Mouse (Mus musculus): ENCODE measurements around the gene Gas1.
A peak's percentile ranks its signal among the peaks of the same experiment; 100 is the strongest.

Gene Gas1

DNA sequence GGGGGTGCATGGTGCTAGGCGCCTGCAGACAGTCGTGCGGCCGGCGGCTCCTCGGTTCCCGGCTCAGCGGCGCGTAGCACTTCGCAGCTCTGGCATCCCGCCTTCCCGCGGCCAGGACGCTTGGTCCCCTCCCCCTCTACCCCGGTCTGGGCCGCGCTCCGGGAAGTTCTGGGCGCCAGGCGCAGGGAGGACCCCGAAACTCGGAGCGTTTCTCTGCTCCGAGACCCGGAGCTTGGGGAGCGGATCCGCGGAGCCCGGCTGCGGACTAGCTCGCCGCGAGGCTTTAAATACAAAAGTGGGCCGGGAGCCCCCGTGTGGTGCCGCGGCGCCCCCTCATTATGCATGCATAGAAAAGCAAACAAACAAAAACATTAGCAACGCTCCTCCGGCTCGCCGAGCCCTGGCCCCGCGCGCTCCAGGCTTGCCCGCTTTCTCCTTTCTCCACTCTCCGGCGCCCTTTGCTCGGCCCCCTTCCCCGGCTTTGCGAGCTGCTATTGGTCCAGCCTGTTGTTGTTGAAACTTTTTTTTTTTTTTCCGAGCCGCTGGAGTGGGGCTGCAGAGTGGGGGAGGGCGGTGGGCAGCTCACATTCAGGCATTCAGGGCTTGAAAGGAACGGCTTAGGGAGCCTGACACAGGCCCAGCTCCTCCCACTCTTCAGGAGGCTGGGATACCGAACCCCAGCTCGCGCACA is at the start of gene Gas1:
Gas1 (minus strand) TSS at position 260 of the 691 bp plus-strand sequence.
- peak; percentile 91 to 93 for DNase-seq (ENCODE audit: low spot score in 2 of 2)

DNA sequence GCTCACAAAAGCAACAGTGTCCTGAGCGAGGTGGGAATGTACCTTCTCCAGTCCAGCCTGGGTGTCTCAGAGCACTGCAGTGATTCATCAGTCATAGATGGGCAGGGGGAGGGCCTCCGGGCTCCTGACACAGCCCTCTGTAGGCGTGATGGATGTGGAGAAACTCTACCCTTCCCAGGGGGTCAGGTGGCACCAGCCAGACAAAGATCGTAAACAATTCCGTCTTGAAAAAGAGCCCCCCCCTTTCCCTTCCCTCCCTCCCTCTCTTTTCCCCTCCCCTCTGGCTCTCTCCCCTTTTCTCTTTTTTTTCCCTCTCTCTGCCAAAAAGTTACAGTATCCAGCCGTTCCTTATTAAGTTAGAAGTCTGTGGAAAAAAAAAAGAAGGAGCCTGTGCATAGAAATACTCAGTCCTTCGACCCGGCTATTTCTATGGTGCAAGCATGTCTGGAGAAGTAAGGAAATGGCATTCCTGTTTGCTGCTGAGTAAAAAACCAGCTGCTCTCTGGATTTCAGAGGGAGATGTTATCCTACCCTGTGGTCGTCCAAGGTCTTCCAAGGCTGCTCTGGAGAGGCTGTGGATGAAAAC is 49.2 kb upstream of the Gas1 start:
- DNase-seq (ENCODE audit: low spot score in 2 of 2) = peak in 1 of 2 experiments; percentile 33

DNA sequence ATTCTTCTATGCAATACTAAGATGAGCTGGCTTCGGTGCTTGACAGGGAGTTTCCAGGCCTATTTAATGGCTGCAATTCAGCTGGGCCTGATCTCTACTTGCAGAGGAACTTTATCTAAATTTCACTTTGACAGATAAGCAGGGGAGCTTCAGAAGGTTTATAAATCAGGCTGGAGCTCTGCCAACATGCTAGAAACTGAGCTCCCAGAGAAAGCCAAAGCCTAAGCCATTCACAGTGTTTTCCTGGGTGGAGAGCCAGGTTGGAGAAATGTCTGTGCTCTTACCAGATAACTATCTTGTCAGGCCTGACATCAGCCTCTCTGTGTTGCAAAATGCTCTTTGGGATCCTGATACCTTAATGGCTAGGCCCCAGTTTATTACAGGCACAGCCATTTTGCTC is 48.6 kb upstream of the Gas1 start:
- peak; percentile 55 to 64 for DNase-seq (ENCODE audit: low spot score in 2 of 2)

DNA sequence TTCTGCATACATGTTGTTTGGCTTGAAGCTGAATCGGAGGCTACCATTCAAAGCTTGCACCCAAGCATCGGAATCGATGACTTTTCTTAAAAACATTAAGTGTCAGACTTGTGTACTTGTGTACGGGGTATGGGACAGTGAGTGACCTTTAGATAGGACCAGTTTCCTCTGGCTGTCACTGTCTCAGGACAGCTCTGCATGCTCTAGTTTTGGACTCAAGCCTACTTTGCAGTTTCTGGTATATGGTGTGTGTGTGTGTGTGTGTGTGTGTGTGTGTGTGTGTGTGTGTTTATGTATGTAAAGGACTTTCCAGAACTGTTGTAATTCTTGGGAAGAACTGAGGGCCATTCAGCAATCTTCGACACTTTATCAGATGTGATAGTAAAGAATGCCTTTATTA is 48.1 kb upstream of the Gas1 start:
- no peak for DNase-seq (ENCODE audit: low spot score in 2 of 2)

DNA sequence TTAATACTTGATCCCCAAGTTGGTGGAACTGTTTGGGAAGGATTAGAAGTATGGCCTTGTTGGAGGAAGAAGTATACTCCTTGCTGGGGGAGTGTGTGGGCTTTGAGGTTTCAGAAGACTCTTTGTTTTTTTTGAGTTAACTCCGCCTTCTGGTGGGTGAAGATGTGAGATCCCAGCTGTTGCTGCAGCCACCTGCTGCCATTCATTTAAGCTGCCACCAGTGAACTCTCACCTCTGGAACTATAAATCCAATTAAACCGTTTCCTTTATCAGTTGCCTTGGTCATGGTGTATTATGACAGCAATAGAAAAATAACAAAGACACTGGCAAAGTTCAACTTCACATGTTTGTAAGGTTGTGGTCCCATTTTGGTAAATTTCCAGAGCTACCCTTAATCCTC is 46.6 kb upstream of the Gas1 start:
- DNase-seq (ENCODE audit: low spot score in 2 of 2) = no peak

DNA sequence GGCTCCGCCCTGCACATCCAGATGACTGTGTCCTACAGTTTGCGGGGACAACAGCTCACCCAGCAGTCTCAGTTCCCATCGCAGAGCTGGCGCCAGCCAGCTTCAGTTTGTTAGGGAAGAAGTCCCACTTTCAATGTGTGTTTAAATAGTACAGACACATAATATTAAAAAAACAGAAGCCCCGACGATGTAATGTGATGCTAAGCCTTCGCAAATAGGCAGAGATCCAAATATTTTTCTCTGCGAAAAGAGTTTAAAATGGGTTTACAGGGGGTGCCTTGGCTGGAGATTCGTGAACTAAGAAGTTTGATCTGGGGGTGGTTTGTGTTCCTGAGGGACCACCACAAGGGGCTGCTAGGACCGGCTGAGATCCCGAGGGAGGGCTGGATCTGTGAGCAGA is 45.2 kb upstream of the Gas1 start:
- DNase-seq (ENCODE audit: low spot score in 2 of 2) = no peak

DNA sequence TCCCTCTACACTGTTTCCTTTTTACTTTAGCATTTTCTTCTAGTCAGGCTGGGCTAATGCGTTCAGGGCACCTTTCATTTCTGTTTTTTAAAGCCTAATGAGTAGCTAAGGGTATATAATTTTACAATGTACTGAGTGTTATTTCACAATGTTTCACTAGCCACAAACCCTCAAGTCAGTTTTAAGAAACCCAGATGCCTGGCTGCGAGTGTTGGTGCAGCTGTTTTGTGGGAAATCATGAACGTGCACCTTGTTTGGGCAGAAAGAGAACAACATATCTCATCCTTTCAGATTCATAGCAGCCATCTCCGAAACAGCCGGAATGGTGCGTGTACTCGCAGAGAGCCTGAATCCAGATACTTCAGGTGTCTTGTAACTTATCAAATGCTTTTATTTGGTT is 36.7 kb upstream of the Gas1 start:
- DNase-seq (ENCODE audit: low spot score in 2 of 2) = no peak

DNA sequence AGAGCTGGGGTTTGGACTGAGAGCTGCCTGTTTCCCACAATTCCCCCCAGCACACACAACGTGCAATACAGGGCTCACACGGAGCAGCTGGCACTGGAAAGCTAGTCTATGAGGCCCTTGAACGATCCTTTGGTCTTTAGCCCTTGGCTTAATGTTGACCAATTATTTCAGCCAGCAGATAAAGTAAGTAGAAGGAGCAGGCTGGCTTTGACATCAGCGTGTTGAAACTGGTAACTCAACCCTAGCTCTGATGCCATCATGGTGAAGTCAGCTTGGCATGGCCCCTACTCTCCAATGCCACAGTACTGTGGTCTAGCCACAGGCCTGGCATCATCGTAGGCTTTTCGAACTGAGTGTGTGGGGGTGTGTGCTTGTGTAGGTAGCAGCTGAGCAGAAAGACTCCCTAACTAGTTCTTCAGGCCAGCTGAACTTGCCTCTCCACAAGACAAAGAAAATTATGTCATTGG is 30.0 kb upstream of the Gas1 start:
- DNase-seq (ENCODE audit: low spot score in 2 of 2) = no peak

DNA sequence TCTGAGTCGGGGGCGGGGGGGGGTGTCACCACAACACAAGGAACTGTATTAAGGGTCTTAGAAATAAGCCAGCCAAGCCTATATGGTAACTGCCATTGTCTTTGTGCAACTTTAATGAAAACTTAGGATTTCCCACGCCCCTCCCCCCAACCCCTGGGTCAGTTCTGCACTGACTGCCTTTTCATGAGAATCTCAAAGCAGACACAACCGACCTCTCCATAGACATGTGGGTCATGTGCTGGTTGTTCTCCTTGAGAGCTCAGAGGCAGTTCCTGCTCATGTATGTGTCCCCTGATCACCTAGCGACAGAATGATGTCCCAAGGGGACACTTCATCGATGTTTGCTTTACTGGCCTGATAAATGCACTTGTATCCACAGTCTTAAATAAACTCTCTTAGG is 27.6 kb upstream of the Gas1 start:
- DNase-seq (ENCODE audit: low spot score in 2 of 2) = no peak

DNA sequence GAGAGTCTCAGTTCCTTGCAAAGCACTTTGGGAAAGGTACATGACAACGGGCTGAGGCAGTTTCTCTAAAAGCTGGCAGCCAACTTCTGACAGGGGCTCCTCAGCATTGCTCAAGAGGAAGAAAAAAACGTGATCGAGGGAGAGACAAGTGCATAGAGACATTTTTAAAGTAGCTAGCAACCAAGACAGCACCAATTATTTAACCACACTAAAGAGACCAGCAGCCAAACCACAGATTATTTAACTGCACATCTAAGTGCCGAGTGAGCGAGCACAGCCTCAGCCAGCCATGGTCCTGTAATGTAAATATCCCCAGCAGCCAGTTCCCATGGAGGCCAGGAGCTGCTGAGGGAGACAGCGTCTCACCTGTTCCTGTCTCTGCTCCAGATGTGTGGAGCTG is 16.1 kb upstream of the Gas1 start:
- no peak for DNase-seq (ENCODE audit: low spot score in 2 of 2)

DNA sequence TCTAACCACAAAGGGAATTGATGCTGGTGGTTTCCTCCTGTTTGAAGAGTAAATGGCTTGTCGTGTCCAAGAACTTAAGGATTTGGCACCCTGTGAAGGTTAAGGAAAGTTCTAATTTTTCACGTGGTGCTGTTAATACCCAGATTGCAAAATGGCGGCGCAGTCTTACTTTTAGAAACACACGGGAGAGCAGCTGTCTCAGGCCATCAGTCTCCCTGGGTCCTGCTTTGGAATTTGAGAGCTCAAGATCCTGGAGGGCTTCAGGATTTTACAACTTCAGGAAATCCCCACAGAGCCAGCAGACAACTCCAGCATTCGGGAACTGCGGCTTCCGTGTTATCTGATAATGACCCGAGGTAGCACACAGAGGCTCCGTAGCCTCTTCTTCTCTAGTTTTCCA is 12.8 kb upstream of the Gas1 start:
- no peak for DNase-seq (ENCODE audit: low spot score in 2 of 2)

DNA sequence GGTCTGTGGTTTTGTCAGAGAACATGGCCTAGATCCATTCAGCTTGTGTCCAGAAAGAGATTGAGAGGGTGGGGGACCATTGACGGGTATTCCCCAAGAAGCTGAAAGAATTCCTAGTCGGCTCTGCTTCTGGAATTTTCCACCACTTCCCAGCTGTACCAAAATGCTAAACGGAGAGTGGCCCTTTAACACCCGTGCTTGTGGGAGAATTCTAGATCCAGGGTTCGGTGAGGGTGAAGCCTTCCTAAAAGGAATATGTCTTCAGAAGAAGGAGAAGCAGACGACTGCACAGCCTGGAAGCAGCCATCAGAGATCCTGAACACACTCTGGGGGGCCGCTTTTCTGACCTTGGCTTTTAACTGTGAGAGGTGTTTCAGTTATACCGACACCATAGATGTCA is 11.8 kb upstream of the Gas1 start:
- no peak for DNase-seq (ENCODE audit: low spot score in 2 of 2)

DNA sequence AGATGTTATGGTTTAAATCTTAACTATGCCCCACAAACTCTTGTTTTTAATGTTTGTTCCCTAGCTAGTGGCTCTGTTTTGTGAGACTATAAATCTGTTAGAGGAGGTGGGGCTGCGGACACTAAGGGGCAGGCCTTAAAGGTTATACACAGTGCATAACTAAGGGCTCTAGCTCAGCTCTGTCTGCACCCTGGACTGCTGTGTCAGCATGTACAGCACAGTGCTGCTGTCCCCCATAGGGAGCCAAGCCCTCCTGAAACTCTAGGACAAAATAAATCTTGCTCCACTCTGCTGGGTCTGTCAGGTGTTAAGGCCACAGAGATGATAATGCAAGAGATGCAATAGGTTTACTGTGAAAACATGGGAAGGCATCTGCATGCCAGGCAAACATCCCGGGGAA is 10.1 kb upstream of the Gas1 start:
- no peak for DNase-seq (ENCODE audit: low spot score in 2 of 2)

DNA sequence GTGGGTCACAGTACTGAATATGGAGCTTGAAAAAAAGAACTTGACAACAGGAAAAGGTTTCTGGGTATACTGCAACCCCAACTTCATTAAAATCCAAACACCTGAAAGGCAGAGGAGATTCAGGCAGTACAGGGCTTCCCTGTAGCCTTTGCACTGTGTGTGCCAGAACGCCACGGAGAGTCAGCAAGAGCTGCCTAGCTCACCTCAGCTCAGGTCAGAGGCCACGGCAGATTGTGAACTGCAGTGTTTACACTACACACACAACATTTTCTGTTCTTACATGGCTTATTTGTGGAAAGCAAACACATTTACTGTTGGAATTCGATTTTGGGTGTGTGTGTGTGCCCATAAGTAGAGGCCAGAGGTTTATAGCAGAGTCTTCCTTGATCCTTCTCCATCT is 5.2 kb upstream of the Gas1 start:
- DNase-seq (ENCODE audit: low spot score in 2 of 2) = no peak

DNA sequence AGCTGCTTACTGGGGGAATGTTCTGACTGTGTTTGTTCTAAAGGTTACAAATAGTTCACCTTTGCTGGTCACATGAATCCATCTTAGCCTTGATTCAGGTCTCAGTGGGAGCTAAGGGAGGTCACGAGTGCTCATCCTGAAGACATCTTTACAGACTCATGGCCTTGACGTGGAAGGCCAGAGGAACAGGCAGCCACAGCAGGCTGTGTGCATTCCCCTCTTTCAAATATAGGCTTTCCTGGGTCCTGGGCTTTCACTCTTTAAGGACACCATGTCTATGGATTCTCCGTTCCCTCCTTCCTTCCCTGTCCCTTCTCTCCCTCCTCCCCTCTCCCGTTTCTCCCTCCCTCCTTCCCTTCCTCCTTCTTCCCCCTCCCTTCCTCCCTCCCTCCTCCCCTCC is 2.5 kb upstream of the Gas1 start:
- DNase-seq (ENCODE audit: low spot score in 2 of 2) = no peak

DNA sequence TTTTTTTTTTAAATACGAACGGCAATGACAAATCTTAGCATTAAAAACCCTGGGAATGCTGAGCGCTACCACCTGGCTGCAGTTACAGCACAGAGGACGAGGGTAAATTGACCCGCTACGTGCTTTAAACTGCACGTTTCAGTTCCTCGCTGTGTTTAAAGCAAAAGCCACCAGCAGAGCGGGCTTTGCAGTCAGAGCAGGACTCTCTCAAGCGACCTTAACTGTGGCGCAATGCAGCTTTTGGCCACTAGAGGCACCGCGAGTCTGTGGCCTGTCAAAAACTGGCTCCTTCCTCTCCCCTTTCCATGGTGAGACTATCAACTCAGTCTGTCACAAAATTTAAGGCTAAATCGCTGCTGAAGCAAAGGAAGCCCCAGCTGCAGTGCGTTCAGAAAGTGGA is 1.3 kb upstream of the Gas1 start:
- DNase-seq (ENCODE audit: low spot score in 2 of 2) = peak; percentile 88 to 95

DNA sequence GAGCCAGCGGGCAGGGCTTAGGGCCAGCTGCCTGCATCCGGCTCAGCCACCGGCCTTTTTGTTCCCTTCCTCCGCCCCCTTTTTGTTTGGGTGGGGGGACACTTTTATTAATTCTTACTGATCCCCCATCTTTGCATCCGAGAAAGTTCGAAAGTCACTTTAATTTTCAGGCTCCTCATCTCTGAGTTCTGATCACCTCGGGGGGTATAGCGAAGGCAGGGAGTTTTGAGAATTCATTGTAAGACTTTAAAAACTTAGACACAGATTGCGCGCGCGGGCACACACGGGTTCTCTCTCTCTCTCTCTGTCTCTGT is 589 bp upstream of the Gas1 start:
- DNase-seq (ENCODE audit: low spot score in 2 of 2) = no peak

DNA sequence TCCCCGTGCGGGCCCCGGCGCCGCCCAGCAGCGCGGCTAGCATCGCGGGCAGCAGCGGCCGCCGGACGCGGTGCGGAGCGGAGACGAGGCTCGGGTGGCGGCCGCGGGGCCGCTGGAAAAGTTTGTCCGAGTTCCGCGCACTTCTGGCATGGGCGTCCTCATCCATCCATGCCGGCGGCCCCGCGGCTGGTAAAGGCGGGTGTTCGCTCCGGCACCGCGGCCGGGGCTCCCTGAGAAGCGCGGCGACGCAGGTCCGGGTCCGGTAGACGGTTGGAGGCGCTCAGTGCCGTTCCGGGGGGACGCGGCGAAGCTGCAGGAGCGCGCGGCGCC is 424 bp downstream of the Gas1 start:
- DNase-seq (ENCODE audit: low spot score in 2 of 2) = no peak

DNA sequence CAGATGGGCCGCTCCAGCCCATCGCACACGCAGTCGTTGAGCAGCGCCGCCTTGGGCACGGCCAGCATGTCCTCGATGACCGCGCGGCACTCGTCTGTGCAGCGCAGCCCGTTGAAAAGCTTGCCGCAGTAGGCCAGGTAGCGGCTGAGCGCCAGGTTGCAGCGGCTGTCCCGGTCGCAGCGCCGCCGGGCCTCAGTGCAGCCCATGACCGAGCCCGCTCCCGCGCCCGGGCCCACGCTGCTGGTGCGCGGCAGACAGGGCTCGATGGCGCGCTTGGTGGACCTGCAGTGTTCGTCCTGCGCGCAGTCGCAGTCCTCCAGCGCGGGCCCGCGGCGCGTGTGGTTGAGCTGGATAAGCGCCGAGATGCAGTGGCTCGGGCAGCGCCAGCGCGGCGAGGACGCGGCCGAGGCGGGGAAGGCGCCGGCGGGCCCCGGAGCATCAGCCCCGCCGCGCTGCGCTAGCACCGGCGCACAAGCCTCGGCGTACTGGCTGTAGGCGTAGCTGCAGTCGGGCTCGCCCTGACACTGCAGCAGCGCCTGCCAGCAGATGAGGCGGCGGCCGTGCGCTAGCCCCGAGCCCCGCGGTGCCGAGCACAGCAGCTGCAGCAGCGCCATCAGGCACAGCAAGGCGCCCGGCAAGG is 909 bp downstream of the Gas1 start:
- DNase-seq (ENCODE audit: low spot score in 2 of 2) = peak in 1 of 2 experiments; percentile 49

DNA sequence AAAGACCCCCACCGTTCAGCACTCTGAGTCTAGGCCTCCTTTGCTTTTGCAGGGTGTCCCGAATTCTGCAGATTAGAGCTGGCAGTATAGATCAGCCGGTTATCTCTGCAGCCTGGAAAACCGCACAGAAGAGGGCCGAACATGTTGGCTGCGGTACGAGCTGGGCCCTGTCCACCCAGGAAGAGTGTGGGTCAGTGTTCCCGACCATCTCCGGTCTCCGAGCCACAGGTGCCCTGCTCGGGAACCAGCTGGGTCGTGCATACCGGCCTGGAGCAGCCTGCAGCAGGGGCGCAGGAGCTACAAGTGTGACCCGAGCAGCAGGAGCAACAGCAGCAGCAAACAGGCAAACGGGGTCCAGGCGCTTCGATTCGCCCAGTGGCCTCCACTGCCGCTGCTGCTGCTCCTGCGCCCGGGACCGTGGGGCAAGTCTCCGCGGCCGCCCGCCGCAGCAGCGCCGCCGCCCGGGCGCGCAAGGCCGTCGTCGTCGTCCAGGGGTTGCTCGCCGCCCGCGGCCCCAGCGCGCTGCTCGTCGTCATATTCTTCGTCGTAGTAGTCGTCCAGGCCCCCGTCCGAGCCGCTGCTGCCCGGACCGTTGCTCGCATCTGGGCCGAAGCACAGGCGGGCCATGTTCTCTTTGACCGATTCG is 1.6 kb downstream of the Gas1 start:
- DNase-seq (ENCODE audit: low spot score in 2 of 2) = peak in 1 of 2 experiments; percentile 29

DNA sequence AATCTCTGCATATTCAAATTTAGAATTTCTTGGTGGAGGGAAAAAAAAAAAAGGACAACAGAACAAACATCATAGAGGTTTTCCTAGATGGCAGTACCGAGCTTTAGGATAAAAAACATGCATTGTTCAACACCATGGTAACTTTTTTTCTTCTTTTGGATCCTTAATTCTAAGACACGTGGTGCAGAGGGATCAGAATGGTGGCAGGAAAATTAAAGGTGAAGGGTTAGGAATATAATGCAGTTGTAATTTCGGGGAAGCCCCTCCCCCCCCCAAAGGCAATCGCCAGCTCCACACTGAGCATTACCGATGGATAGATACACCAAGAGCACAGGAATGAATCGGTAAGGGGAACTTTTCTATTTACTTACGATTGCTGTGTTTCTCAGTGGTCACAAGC is 2.2 kb downstream of the Gas1 start:
- no peak for DNase-seq (ENCODE audit: low spot score in 2 of 2)

DNA sequence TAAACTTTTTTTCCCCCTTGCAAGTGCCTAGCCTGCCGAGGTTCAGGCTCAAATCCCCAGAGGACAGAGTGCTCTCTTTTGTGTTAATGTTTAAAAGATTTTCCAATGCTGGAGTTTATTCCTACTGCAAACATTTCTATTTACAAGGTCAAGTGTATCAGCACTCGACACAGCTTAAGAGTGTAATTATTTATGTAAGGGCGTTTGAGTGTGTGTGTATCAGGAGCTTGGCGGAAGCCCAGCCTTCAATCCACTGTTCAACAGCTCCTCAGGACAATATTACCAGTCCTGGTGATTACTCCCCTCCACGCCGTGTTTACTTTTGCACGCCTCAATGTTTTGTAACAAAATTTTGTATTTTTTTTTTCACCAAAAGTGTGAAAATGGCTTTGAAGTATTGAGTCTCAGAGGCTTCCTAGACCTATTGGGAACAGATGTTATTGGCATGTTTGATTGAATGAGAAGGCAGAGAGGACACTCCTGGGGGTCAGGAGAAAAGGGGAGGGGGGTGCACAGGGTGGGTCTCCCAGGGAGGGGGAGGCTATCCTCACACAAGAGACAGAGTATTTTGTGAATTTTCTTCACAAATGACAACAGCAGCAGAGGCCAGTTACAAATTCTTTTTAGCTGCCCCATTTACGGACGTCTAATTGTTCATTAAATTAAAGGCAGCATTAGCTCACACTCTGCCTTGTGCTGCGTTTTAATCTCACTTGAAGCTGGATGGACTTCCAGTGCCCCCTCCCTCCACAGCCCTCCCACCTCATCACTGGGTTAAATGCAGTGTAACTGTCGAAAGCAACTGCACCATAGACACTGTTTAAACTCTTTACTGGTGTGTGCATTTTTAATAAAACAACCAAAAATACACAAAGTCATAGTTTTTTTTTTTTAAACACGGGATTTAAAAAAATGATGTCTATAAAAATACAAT is 3.3 kb downstream of the Gas1 start:
- no peak for DNase-seq (ENCODE audit: low spot score in 2 of 2)
